Mouse (Mus musculus): ENCODE data around the gene Olfr374.

DNA sequence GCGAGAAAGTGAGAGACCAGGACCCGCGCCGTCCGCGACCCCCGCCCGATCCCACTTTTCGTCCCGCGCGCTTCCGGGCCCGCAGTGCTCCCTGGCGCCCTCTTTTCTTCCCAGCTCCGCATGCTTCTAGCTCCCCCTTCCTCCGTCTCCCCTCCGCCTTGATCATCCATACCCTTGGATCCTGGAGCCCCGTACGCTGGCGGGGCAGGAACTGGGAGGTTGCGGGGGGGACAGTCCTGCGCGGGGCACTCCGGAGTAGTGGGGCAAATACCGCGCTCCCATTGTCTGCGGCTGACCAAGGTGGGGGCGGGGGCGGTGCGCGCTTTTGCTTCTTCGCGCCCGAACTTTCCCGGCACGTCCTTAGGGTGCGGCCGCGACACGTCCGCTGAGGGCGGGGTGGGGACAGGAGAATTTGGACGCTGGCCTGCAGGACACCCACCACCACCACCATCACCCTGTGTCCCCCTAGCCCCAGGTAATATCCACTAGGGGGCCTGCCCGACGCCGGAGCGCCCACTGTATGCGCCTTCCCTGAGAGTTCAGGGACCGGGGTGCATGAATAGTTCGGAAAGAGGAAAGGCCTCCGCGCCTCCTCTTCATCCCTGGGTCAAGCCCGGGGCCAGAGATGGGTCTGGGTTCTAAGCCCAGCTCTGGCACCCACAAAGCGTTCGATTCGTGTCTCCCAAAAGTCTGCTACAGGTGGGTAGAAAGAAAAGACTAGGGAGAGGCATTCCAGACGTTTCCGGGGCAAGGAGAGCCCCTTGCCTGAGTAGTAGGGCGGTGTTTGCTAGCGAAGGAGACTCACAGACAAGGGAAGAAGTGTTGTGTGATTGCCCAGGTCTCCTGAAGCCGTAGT, 28.8 kb downstream of the Olfr374 start:
- TF ChIP-seq CTCF (IDR thresholded peaks at IDR 0.05; ENCODE audit: low read depth, low read length) (0 out of 2 replicates have a peak, but pooled peaks have one; percentile 3), POLR2A (IDR thresholded peaks at IDR 0.05; ENCODE audit: extremely low read depth, insufficient read depth, low read length) (no peak)

Data from liver, adult 2 months (tissue).